Mouse (Mus musculus) gastrocnemius, postnatal 25 days (tissue): ENCODE results near the gene Sgpp1. TPM values are rescaled to one million over a fixed set of nuclear protein-coding genes. Genes with fewer than 3 reads are reported as not detected.
"Not testable (repeated sequence)": the region's sequence is repeated elsewhere in the genome, so short reads cannot be mapped to it uniquely, and the experiment has no call there.

Experiments used
- DNase-seq: peaks from one replicate; pipeline ENCODE4 v3.0.0; 2022
- total RNA-seq, 2 experiments: library from RNA; stranded (reverse); gene quantifications; 1 replicate in 1 of 2; 2 replicates in 1 of 2; pipeline ENCODE4 v1.2.3; 2021

Gene Sgpp1
- total RNA-seq, 2 experiments from 2014 or later: 12.3 to 12.9 TPM

- no peak for DNase-seq
Measured at GRCm38 (mm10) chr12:75731927-75732443, 3.5 kb downstream of the Sgpp1 start.

- no peak for DNase-seq
Measured at GRCm38 (mm10) chr12:75731508-75731907, 4.0 kb downstream of the Sgpp1 start.

GRCm38 (mm10) chr12:75730458-75730857 lies 5.1 kb downstream of the Sgpp1 start:
- no peak for DNase-seq

GRCm38 (mm10) chr12:75729876-75730275 lies 5.7 kb downstream of the Sgpp1 start:
- no peak for DNase-seq

DNA sequence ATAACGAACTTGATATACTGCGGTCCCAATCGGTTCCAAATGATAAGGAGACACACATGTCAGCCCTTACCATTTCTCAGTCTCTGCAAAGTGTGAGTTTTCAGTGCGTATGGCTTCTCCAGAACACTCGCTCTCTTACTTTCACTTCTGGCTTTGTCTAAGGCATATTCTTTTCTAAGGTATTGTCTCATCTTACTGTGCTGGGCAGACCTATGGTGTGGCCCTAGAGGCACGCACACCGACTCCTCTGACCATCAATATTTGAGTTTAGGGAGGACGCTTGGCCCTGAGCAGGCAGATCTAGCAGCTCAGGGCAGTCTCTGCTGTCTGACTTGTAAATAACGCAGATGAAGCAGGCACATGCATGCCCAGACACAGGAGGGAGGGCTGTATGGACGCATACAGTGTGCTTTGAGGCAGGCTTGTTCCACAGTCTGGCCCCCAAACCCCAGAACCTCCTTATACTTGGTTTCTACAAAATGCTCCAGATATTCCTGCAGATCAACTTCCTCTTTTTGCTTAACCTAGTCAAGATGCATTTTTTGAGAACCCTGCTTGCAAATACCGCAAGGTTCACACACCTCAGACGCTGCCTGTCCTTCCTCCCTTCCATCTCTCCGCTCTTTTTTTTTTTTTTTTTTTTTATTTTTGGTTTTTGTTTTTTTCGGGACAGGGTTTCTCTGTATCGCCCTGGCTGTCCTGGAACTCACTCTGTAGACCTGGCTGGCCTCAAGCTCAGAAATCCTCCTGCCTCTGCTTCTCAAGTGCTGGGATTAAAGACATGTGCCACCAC lies 8.0 kb downstream of the Sgpp1 start:
- DNase-seq: no peak

DNA sequence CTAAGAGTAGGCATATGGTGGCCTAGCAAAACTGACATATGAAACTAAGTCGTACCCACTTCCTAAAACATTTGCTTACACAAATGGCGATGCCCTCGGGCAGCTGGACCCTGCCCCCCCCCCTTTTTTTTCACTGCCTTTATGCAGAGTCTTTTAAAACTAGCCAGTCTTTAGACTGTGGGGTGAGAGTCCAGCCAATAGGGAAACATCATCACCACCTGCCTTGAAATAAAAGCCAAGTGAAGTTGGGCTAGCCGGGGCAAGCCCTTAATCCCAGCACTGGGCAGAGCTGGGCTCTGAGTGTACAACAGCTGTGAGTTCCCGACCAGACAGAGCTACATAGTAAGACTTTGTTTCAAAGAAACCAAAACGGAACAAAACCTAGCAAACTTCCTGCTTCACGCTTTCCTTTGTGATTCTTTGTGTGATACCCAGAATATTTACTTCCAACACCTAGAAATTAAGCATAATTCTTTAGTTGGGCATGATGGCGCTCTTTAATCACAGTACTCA lies 9.1 kb downstream of the Sgpp1 start:
- DNase-seq: no peak

DNA sequence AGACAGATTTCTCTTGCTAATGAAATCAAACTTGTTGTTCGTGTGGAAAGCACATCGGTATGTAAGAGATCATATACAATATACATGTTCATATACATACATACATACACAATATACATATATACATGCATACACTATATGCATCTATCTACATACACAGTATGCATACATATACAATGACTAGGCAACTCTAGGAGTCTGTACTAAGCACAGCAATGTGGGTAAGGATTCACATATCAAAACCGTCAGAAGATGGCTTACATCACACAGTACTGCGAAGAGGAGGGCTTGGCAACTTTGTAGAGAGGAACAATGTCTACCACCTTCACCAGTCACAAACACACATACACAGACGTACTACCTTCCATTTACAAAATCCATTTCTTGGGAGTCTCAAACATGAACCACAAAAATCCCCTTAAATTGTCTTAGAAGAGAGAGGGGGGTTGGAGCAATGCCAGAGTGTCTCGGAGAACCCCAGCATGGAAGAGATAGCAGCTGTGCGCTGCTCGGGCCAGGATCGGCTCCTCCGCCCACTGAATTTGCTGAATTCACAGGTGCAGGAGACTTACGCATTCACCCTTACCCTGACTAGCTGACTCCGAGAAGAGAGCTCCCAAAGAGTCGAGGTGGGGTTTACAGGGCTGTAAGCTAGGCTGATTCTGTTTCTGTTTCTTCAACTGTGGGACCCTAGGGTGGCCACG lies 10.8 kb downstream of the Sgpp1 start:
- DNase-seq: no peak

DNA sequence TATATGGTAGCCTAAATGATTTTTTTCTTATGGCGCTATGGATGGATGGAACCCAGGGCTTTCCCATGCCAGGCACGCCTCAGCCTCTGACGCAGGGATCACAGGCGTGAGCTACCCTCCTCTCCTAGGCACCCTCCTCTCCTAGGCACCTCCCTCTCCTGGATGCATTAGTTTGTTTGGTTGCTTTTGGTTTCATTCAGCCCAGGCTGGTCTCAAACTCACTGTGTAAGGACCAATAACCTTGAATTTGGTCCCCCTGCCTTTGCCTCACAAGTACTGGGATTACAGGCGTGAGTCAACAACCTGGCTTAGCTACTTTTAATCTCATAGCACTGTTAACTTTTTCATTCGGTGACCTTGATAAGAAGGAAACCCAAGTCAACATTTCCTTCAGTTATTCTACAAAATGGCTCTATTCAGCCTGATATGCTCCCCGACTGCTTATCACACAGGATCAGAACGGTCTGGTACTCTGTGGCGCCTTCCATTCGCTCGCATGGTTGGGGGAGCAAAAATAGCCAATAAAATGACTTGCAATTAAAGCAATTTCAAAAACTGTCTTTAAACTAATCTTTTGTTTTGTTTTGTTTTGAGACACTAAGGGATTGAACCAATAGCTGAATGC lies 11.6 kb downstream of the Sgpp1 start:
- DNase-seq: no peak

GRCm38 (mm10) chr12:75721941-75722340 lies 13.6 kb downstream of the Sgpp1 start:
- no peak for DNase-seq

- no peak for DNase-seq
Measured at GRCm38 (mm10) chr12:75721006-75721405, 14.5 kb downstream of the Sgpp1 start.

- no peak for DNase-seq
Measured at GRCm38 (mm10) chr12:75713596-75713995, 21.9 kb downstream of the Sgpp1 start.

DNA sequence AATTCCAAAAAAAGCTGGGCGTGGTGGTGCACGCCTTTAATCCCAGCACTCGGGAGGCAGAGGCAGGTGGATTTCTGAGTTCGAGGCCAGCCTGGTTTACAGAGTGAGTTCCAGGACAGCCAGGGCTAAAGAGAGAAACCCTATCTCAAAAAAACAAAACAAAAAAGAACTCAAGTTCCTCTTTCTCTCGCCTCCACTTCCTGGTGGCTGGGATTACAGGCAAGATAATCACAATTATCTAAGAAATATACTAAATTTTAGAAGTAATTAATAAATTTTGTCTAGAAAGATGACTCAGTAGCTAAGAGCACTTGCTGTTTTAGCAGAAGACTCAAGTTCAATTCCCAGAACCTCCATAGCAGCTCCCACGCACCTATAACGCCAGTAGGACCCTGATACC lies 22.6 kb downstream of the Sgpp1 start:
- not testable (repeated sequence) for DNase-seq

DNA sequence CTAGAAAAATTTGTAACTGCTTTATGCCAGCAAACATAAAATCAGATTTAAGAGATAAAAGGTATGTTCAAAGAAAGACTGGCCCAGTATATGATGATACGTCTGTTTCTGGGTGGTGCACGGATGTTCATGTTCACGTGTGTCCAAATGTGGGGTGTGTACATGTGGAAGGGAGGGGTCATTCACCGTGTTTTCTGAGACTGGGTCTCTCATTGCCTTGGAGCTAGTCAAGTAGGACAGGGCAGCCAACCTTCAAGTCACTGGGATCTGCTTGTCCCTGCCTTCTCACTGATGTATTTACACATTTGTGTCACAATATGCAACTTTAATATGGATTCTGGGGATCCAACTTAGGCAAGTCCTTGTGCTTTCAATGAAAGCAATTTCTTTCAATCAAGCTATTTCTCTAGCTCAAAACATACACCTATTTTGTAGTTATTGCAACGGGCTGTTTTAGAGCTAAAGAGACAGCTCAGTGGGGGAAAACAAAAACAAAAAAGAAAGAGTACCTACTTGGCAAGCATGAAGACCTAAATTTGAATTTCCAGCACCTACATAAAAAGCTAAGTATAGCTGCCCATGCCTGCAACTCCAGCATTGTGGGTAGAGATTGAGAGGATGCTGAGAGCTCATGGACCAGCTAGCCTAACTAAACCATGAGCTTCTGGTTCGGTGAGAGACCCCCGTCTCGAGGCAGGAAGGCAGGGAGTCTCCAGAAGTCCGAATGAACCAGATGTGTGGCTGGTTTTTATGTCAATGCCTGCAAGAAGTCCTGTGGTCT lies 24.7 kb downstream of the Sgpp1 start:
- DNase-seq: no peak

- no peak for DNase-seq
Measured at GRCm38 (mm10) chr12:75709506-75709905, 26.0 kb downstream of the Sgpp1 start.

GRCm38 (mm10) chr12:75706670-75707069 lies 28.9 kb downstream of the Sgpp1 start:
- no peak for DNase-seq

GRCm38 (mm10) chr12:75702739-75703122 lies 32.8 kb downstream of the Sgpp1 start:
- no peak for DNase-seq

DNA sequence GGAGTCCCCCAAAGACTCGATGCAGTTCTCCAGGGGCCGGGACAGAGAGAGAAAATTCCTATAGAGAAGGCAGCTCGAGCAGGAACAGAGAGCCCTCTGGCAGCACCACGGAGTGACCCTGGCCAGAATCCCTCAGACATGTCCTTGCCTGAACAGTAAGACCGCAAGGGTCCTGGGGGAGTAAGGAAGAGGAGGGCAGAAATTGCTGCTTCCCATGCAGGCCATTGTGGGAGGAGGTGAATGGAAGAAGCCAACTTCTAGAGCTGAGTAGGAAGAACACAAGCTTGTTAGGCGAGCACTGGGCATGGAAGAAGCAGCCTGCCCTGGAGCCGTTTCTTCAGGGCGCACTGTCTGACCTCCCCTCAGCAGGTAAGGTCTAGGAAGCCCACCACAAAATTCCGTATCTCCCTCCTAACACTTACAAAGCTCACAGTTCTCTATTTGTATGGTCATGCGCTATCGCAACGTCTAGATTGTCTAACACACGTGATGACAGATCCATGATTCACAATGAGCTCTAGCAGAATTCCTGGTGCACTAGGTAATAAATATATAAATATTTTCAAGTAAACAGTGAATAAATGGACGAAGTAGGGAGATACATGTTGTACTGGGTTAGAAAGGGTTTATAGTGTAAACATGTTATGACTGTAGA lies 33.3 kb downstream of the Sgpp1 start:
- DNase-seq: peak; percentile 25

DNA sequence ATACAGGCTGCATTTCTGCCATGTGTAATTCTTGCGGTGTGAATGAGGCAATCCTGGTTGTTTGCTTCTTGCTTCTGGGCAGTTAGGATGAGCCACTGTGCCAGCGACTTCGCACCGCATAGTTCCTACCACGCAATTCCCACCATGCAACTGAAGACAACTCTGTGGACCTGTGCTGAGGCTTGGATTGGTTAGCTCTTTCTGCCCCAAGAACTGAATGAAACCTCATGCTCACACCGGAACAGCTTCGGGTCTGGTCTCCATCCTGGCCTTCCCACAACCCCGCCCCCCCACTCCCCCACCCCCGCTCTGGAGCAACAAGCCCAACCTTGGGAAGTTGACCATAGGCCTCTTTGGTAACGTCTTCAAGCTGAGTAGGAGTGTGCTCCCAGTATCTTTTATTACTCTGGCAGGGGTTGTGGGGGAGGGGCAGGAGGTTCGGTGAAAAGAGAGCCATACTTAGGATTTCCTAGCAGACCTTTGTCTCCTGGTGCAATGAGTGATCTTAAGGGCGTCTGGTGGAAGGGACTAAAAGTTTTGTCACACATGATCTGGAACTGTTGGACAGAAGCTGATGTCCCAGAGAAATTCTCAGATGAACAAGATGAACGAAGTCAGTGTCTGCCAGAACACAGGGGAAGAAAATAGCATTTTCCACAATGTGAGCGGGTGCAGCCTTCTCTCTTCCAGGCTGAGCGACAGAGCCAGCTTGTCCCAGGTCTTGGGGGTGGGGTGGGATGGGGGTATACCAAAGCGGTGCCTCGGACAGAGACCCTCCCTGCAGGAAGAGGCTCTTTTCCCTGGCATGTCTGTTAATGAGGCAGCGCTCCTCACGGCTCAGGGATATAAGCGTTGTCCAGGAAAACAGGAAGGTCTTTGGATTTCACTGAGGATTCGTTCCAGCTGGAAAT lies 34.1 kb downstream of the Sgpp1 start:
- DNase-seq: peak; percentile 35

- no peak for DNase-seq
Measured at GRCm38 (mm10) chr12:75698692-75699091, 36.8 kb downstream of the Sgpp1 start.

DNA sequence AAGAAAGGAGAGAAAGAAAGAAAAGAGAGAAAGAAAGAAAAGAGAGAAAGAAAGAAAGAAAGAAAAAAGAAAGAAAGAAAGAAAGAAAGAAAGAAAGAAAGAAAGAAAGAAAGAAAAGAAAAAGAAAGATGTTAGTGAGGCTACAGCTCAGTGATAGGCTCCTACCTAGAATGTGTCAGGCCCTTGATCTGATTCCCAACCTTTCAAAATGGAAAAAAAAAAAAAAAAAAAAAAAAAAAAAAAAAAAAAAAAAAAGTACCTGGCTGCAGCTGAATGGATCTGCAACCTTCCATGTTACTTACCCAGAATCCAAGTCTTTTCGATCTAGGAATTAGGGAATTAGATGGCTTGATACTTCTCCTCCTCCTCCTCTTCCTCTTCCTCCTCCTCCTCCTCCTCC lies 39.7 kb downstream of the Sgpp1 start:
- not testable (repeated sequence) for DNase-seq
